Mouse (Mus musculus) macrophage (primary cell): Measurements from ENCODE around the gene Zfp428. TPM values are rescaled to one million over a fixed set of nuclear protein-coding genes. Genes with fewer than 3 reads are reported as not detected.

ENCODE experiments used
- H3K27ac ChIP-seq: fragments of 350-480 bp; formaldehyde crosslinking; 2 replicates; pipeline ENCODE4 v1.9.0; 2021
- H3K36me3 ChIP-seq: fragments of 350-480 bp; formaldehyde crosslinking; 2 replicates; pipeline ENCODE4 v1.9.0; 2021; ENCODE audit errors: inconsistent target
- H3K4me3 ChIP-seq: fragments of 350-480 bp; formaldehyde crosslinking; 2 replicates; pipeline ENCODE4 v1.9.0; 2021; ENCODE audit errors: inconsistent target
- H3K79me2 ChIP-seq: fragments of 350-480 bp; formaldehyde crosslinking; 2 replicates; pipeline ENCODE4 v1.9.0; 2021; ENCODE audit errors: inconsistent target
- WGBS: methylation state at CpG from one replicate; pipeline ENCODE4 v1.1.7; 2026; ENCODE audit warnings: inconsistent platforms; ENCODE audit not compliant: missing documents; 5-methylcytosine and 5-hydroxymethylcytosine counted together
- polyA plus RNA-seq: library from polyadenylated mRNA; stranded (reverse); fragments of 250-400 nt; gene quantifications from 3 replicates; pipeline ENCODE4 v1.2.4, GENCODE M21; 2018; ENCODE audit warnings: inconsistent platforms
- total RNA-seq, 78 experiments: library from RNA; depleted of rRNA; stranded (reverse); fragments of 250-400 nt; gene quantifications; 1 replicate in 9 of 78; 2 replicates in 24 of 78; 3 replicates in 43 of 78; 4 replicates in 2 of 78; pipeline ENCODE4 v1.2.4; 2018; ENCODE audit warnings: inconsistent platforms in 56 of 78

The Zfp428 gene
- 1 to 10 TPM in 1 of 26 experiments, not detected in 25; 1.2 TPM for total RNA-seq (2018; cell fraction: chromatin; rRNA removed)
- 1 to 10 TPM in 14 of 26 experiments, under 1 TPM in 12; 0.43 to 1.7 (median 1.1) TPM for total RNA-seq (2018; cell fraction: cytosol; rRNA removed)
- 1 to 10 TPM in 5 of 26 experiments, under 1 TPM in 7, not detected in 14; 0.40 to 2.2 (median 0.87) TPM for total RNA-seq (2018; cell fraction: nucleus; rRNA removed)
- 0.60 to 3.0 TPM (median 0.77 TPM) in 3 replicates for polyA plus RNA-seq

GRCm38 (mm10) chr7:24506838-24507725 is at the start of gene Zfp428:
TSS of gene Zfp428 (plus strand) at chr7:24507006.
- WGBS, result under 1% methylated on average over 71 of the region's 84 CpGs
- H3K79me2 ChIP-seq, result no peaks in the 10 kb centered on the region
- H3K27ac ChIP-seq, result no peak within 1 kb of the TSS
- no peaks in the 10 kb centered on the region for H3K36me3 ChIP-seq
- peak within 1 kb of the TSS; percentile 58 for H3K4me3 ChIP-seq

DNA sequence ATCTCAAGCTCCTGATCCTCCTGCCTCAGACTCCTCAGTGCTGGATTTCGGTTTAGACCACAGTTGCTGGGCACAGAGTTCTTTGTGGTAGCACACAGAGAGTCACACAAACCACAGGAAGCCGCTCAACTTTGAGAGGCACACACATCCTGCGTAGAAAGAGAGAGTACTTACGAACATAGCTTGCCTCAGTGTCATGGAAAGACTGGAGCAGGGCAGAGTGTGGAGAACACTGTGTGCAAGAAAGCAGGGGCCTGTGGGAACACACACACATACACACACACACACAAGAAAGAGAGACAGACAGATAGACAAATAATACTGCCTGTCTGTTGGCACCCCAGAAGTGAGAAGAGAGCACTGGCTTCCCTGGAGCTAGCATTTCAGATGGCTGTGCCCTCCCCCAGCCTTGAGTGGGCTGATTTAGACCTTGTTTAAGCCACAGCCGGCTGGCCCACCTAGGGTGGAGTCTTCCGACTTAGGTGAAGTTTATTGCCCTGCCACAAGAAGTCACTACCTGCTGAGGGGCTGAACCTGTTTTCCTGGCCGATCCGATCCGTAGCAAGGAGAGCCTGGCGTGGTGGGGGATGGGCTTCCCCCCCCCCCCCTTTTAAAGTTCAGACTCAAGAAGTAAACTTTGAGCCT is 49.0 kb upstream of the Zfp428 start:
- Histone ChIP-seq H3K27ac (peak overlapping the region; percentile 60), H3K4me3 (no peak overlapping the region), H3K36me3 (no peaks in the 10 kb centered on the region), H3K79me2 (no peaks in the 10 kb centered on the region)
- WGBS, result 25% methylated on average over 10 of the region's 10 CpGs

DNA sequence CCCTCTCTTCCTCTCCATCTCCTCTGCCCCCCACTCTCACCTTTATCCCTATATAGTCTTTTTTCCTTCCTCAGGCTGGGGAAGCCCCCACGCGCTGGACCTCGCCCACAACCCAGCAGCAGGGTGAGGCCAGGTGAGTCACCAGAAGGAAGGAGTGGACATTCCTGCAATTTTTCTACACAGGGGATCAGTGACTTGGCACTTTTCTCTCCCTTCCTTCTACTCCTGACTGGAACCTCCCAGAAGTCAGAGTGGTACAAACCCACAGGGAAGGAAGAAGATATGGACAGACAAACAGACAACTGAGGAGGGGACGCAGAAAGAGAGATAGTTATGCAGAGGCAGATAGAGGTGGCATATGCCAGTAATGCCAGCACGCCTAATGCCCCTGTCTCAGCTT is 47.4 kb upstream of the Zfp428 start:
- Histone ChIP-seq H3K27ac (peak overlapping the region; percentile 65), H3K4me3 (no peak overlapping the region), H3K79me2 (peaks cover 15% of the 10 kb centered on the region), H3K36me3 (no peaks in the 10 kb centered on the region)
- WGBS, result 78% methylated on average over 5 of the region's 5 CpGs

GRCm38 (mm10) chr7:24459843-24460242 is 47.0 kb upstream of the Zfp428 start:
- peaks cover 19% of the 10 kb centered on the region for H3K79me2 ChIP-seq
- no peak overlapping the region for H3K4me3 ChIP-seq
- 75% methylated on average over 3 of the region's 3 CpGs for WGBS
- peak overlapping the region; percentile 65 for H3K27ac ChIP-seq
- H3K36me3 ChIP-seq, result no peaks in the 10 kb centered on the region

- WGBS, result 28% methylated on average over 14 of the region's 14 CpGs
- Histone ChIP-seq H3K79me2 (peaks cover 35% of the 10 kb centered on the region), H3K27ac (peak overlapping the region; percentile 57), H3K4me3 (no peak overlapping the region), H3K36me3 (0 out of 2 replicates have a peak, but pooled peaks cover 6% of the 10 kb centered on the region)
These were observed 45.3 kb upstream of the Zfp428 start for GRCm38 (mm10) chr7:24461376-24462051.

GRCm38 (mm10) chr7:24462388-24463319 is 44.2 kb upstream of the Zfp428 start, which contains the start of gene Plaur:
TSS of gene Plaur (plus strand) at chr7:24462484.
- peak within 1 kb of the TSS; percentile 71 for H3K4me3 ChIP-seq
- peak within 1 kb of the TSS; percentile 93 for H3K27ac ChIP-seq

DNA sequence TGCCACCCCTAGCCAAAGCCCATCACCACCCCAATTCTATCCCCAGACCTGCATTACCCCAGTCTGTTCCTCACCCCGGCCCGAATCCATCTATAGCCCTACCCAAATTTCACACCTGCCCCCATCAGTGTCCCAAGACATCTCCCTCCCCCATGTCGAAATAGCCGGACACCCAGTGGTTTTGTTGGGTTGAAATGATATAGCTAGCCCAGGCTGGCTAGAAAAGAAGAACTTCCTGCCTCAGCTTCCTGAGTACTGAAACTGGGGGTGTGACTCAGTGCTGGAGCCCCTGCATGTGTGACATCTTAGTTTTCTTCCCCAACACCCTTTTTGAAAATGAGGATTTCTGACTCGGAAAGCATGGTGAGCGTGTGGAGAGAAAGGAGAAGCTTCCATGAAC is 40.0 kb upstream of the Zfp428 start:
- WGBS, result 30% methylated on average over 6 of the region's 6 CpGs

More at GRCm38 (mm10) chr7:24462388-24463319, 44.2 kb upstream of the Zfp428 start, which contains the start of gene Plaur:
- WGBS, result under 1% methylated on average over 26 of the region's 27 CpGs
- H3K79me2 ChIP-seq, result peaks cover 45% of the 10 kb centered on the region
- 0 out of 2 replicates have a peak, but pooled peaks cover 10% of the 10 kb centered on the region for H3K36me3 ChIP-seq

GRCm38 (mm10) chr7:24467886-24468285 is 38.9 kb upstream of the Zfp428 start:
- WGBS, result 91% methylated on average over 5 of the region's 5 CpGs
- Histone ChIP-seq H3K4me3 (no peak overlapping the region), H3K36me3 (peaks cover 42% of the 10 kb centered on the region; the same call in 1 of the 2 replicates), H3K27ac (no peak overlapping the region), H3K79me2 (peaks cover 66% of the 10 kb centered on the region)

More for the DNA sequence above, 40.0 kb upstream of the Zfp428 start:
- Histone ChIP-seq H3K36me3 (peaks cover 31% of the 10 kb centered on the region; the same call in 1 of the 2 replicates), H3K4me3 (no peak overlapping the region), H3K79me2 (peaks cover 66% of the 10 kb centered on the region), H3K27ac (peak overlapping the region; percentile 10; the same call in 1 of the 2 replicates)

DNA sequence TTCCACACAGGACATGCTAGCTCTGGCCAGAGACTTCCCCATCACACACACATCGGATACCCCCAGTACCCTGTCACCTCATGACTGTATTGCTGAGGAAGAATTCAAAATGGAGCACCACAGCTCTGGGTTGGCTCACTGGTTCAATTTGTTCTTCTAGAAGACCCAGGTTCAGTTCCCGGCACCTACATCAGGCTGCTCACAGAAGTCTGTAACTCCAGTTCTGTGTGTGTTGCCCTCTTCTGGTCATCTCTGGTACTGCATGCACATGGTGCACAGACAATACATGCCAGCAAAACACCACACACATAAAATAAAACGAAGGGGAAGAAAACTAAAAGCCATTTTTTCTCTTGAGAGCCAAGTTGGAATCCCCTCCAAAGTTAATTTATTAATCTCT is 37.7 kb upstream of the Zfp428 start:
- 94% methylated on average over 3 of the region's 3 CpGs for WGBS
- Histone ChIP-seq H3K79me2 (peaks cover 54% of the 10 kb centered on the region), H3K27ac (no peak overlapping the region), H3K4me3 (no peak overlapping the region), H3K36me3 (peaks cover 44% of the 10 kb centered on the region; the same call in 1 of the 2 replicates)

DNA sequence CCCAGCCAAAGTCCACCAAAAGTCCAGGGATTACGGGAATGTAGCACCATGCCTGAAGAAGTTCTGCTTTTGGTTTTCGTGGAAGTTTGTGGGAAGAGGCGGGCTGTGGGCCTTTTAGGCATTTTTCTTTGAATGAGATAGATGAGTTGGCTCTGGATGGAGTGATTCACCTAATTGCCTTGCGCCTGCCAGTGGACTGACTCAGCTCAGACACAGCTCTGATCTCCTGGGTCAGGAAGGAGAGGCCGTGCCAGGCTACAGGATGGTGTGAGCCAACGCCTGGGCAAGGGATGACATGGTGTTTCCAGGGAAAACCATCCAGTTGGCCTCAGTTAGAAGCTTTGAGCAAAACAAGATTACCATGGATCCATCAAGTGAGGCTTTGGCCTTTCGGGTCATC is 36.5 kb upstream of the Zfp428 start:
- Histone ChIP-seq H3K79me2 (peaks cover 42% of the 10 kb centered on the region), H3K4me3 (no peak overlapping the region), H3K27ac (no peak overlapping the region), H3K36me3 (peaks cover 44% of the 10 kb centered on the region; the same call in 1 of the 2 replicates)
- WGBS, result 97% methylated on average over 7 of the region's 7 CpGs

DNA sequence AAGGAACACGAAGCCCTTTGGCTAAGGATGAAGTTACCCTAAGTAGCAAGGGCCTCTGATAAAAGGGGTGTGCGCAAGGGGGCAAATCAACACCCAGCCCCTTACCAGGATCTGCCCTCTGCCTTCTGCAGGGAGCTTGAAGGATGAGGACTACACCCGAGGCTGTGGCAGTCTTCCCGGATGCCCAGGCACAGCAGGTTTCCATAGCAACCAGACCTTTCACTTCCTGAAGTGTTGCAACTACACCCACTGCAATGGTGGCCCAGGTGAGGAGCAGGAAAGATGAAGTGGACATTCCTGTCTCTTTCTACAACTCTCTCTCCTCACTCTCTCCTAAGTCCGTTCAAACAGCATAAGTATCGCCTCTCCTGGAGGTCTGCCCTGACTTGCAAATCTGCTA is 34.4 kb upstream of the Zfp428 start:
- Histone ChIP-seq H3K79me2 (peaks cover 23% of the 10 kb centered on the region; the same call in 1 of the 2 replicates), H3K4me3 (no peak overlapping the region), H3K36me3 (peaks cover 35% of the 10 kb centered on the region; the same call in 1 of the 2 replicates), H3K27ac (no peak overlapping the region)
- WGBS, result 70% methylated on average over 6 of the region's 6 CpGs

DNA sequence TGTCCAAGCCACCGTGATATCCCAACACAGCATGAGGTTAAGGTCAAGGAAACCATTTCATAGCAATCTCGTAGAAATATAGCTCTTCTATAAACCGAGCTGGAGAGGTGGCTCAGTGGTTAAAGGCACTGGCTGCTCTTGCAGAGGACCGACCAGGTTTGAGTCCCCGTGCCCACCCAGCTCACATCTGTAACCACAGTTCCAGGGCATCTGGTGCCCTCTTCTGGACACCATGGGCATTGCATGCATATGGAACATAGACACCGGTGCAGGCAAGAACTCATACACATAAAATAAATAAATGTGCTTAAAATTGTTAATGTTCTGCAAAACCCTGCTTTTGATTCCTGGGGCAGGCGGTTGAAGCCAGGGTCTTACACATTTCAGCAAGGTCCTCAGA is 33.9 kb upstream of the Zfp428 start:
- no peak overlapping the region for H3K4me3 ChIP-seq
- WGBS, result 83% methylated on average over 7 of the region's 7 CpGs
- H3K79me2 ChIP-seq, result peaks cover 18% of the 10 kb centered on the region; the same call in 1 of the 2 replicates
- no peak overlapping the region for H3K27ac ChIP-seq
- H3K36me3 ChIP-seq, result peaks cover 30% of the 10 kb centered on the region; the same call in 1 of the 2 replicates

- Histone ChIP-seq H3K79me2 (peaks cover 7% of the 10 kb centered on the region; the same call in 1 of the 2 replicates), H3K36me3 (peaks cover 20% of the 10 kb centered on the region; the same call in 1 of the 2 replicates), H3K4me3 (no peak overlapping the region), H3K27ac (no peak overlapping the region)
- WGBS, result 68% methylated on average over 10 of the region's 10 CpGs
These were observed 32.8 kb upstream of the Zfp428 start for GRCm38 (mm10) chr7:24473913-24474529.
